ENCODE assay signal across 11 mouse cellular contexts in genomic region chr3:113280285-113280684, GRCm38 (mm10). TPM values are rescaled to one million over a fixed set of nuclear protein-coding genes. Genes with fewer than 3 reads are reported as not detected.
"Had no signal": no experiment of that assay in that cellular context is flagged by ENCODE, and none has a peak within 500 bp of the region (broad histone marks: within the 10 kb centered on the region; RNA-seq: fewer than 3 reads in every experiment).

No protein-coding gene starts in this region.

RNA-seq across cellular contexts. Expression of gene Amy2a4, which starts 11.0 kb away (rescaled TPM):
- polyA plus RNA-seq: liver, embryonic 12.5 days; lung, embryonic 14.5 days; lung, embryonic 16.5 days; midbrain, embryonic 10.5 days; midbrain, postnatal 0 days; myocyte; neural tube, embryonic 12.5 days; neural tube, embryonic 14.5 days; stomach, embryonic 14.5 days; thymus, postnatal 0 days had no signal

RNA-seq across cellular contexts. Expression of gene Amy2a5, which starts 21.6 kb away (rescaled TPM):
- polyA plus RNA-seq: liver, embryonic 12.5 days; lung, embryonic 14.5 days; lung, embryonic 16.5 days; myocyte; neural tube, embryonic 12.5 days; small intestine, adult 2 months; stomach, embryonic 14.5 days; thymus, postnatal 0 days had no signal

RNA-seq across cellular contexts. Expression of gene Amy2a3, which starts 43.6 kb away (rescaled TPM):
- polyA plus RNA-seq: liver, embryonic 12.5 days; lung, embryonic 14.5 days; lung, embryonic 16.5 days; midbrain, embryonic 10.5 days; midbrain, postnatal 0 days; myocyte; neural tube, embryonic 12.5 days; neural tube, embryonic 14.5 days; stomach, embryonic 14.5 days; thymus, postnatal 0 days had no signal
